Mouse (Mus musculus) CH12.LX (cell line): ENCODE measurements around the gene Chd9. TPM values are rescaled to one million over a fixed set of nuclear protein-coding genes. Genes with fewer than 3 reads are reported as not detected.

ENCODE experiments used
- DNase-seq: peaks from one replicate; pipeline ENCODE4 v3.0.0-alpha.2; 2013; ENCODE audit errors: extremely low read depth
- H3K27ac ChIP-seq: 2 replicates; pipeline ENCODE4 v1.5.1; 2012; ENCODE audit warnings: low read depth, mild to moderate bottlenecking, control low read depth, moderate library complexity; ENCODE audit not compliant: insufficient read depth
- H3K27me3 ChIP-seq: replicated peaks from 2 replicates; pipeline ENCODE3; 2012; ENCODE audit warnings: inconsistent platforms
- H3K36me3 ChIP-seq, 2 experiments: replicated peaks in 1 of 2; 2 replicates each; pipeline versions ENCODE3 to v1.6.1; 2012; ENCODE audit warnings: inconsistent platforms in 1 of 2, low read length in 1 of 2, mild to moderate bottlenecking in 1 of 2, mixed read lengths in 1 of 2, moderate library complexity in 1 of 2; ENCODE audit not compliant: control insufficient read depth in 1 of 2, insufficient read depth in 1 of 2
- H3K4me1 ChIP-seq, 2 experiments: 2 replicates each; pipeline ENCODE4 v1.6.1; 2012; ENCODE audit warnings: inconsistent platforms in 1 of 2, moderate library complexity in 1 of 2; ENCODE audit not compliant: insufficient read depth in 2 of 2, control insufficient read depth in 1 of 2
- H3K4me2 ChIP-seq: 2 replicates; pipeline ENCODE4 v1.6.1; 2012; ENCODE audit warnings: low read depth, mild to moderate bottlenecking, control low read depth; ENCODE audit not compliant: poor library complexity, insufficient read depth, severe bottlenecking
- H3K4me3 ChIP-seq, 3 experiments: fragments of 150-350 bp in 1 of 3; sonication (generic) in 1 of 3; replicated peaks in 1 of 3; 2 replicates each; pipeline versions ENCODE3 to v1.5.1; 2011 to 2012; ENCODE audit warnings: low read depth in 2 of 3, low read length in 2 of 3, mild to moderate bottlenecking in 2 of 3, moderate library complexity in 2 of 3, control low read depth in 1 of 3, improper control_type of control experiment in 1 of 3, inconsistent platforms in 1 of 3, mixed read lengths in 1 of 3; ENCODE audit not compliant: poor library complexity in 1 of 3
- H3K79me2 ChIP-seq: replicated peaks from 2 replicates; pipeline ENCODE4 v1.6.1; 2012; ENCODE audit warnings: mild to moderate bottlenecking, moderate library complexity; ENCODE audit not compliant: control insufficient read depth, poor library complexity, insufficient read depth, severe bottlenecking; ENCODE audit errors: extremely low read depth
- H3K9ac ChIP-seq: 2 replicates; pipeline ENCODE4 v1.6.1; 2012; ENCODE audit warnings: low read depth, mild to moderate bottlenecking, control low read depth, moderate library complexity; ENCODE audit not compliant: insufficient read depth
- H3K9me3 ChIP-seq: replicated peaks from 2 replicates; pipeline ENCODE3; 2012; ENCODE audit warnings: low read length, inconsistent platforms, mixed read lengths
- BHLHE40 ChIP-seq: IDR thresholded peaks from 2 replicates; pipeline ENCODE4 v1.6.1; 2011; ENCODE audit warnings: mild to moderate bottlenecking, low read depth, low read length, improper control_type of control experiment
- CHD1 ChIP-seq: IDR thresholded peaks from 2 replicates; pipeline ENCODE4 v1.6.1; 2012; ENCODE audit warnings: low read depth, low read length, improper control_type of control experiment, inconsistent platforms
- CHD2 ChIP-seq: IDR thresholded peaks from 2 replicates; pipeline ENCODE4 v1.6.1; 2011; ENCODE audit warnings: low read length, improper control_type of control experiment
- CTCF ChIP-seq, 2 experiments: IDR thresholded peaks in 1 of 2; conservative IDR thresholded peaks in 1 of 2; 2 replicates each; pipeline ENCODE4 v1.5.1; 2011 to 2012; ENCODE audit warnings: low read depth in 2 of 2, low read length in 2 of 2, improper control_type of control experiment in 1 of 2, inconsistent platforms in 1 of 2, mild to moderate bottlenecking in 1 of 2, moderate library complexity in 1 of 2
- E2F4 ChIP-seq: IDR thresholded peaks from 2 replicates; pipeline ENCODE4 v1.6.1; 2011; ENCODE audit warnings: low read depth, low read length, improper control_type of control experiment; ENCODE audit not compliant: insufficient replicate concordance
- ELF1 ChIP-seq: IDR thresholded peaks from 2 replicates; pipeline ENCODE4 v1.6.1; 2014; ENCODE audit warnings: low read depth, mild to moderate bottlenecking, inconsistent platforms, low read length, improper control_type of control experiment
- EP300 ChIP-seq: IDR thresholded peaks from 2 replicates; pipeline ENCODE4 v1.6.1; 2011; ENCODE audit warnings: low read length, improper control_type of control experiment
- ETS1 ChIP-seq: conservative IDR thresholded peaks from 2 replicates; pipeline ENCODE4 v1.6.1; 2012; ENCODE audit warnings: low read depth, mild to moderate bottlenecking, inconsistent platforms, low read length, improper control_type of control experiment, moderate library complexity
- GABPA ChIP-seq: IDR thresholded peaks from 2 replicates; pipeline ENCODE4 v1.6.1; 2012; ENCODE audit warnings: low read depth, low read length, improper control_type of control experiment, inconsistent platforms; ENCODE audit not compliant: insufficient replicate concordance
- HCFC1 ChIP-seq: IDR thresholded peaks from 2 replicates; pipeline ENCODE4 v1.6.1; 2012; ENCODE audit warnings: low read depth, mild to moderate bottlenecking, inconsistent platforms, low read length, improper control_type of control experiment
- IRF4 ChIP-seq: IDR thresholded peaks from 2 replicates; pipeline ENCODE4 v1.6.1; 2014; ENCODE audit warnings: low read depth, mild to moderate bottlenecking, inconsistent platforms, low read length, improper control_type of control experiment
- JUN ChIP-seq: IDR thresholded peaks from 2 replicates; pipeline ENCODE4 v1.6.1; 2011; ENCODE audit warnings: low read depth, mild to moderate bottlenecking, low read length, improper control_type of control experiment, moderate library complexity; ENCODE audit not compliant: insufficient read depth
- JUND ChIP-seq: conservative IDR thresholded peaks from 2 replicates; pipeline ENCODE4 v1.6.1; 2011; ENCODE audit warnings: low read depth, low read length, improper control_type of control experiment
- KAT2A ChIP-seq: IDR thresholded peaks from 2 replicates; pipeline ENCODE4 v1.6.1; 2012; ENCODE audit warnings: low read length, improper control_type of control experiment, inconsistent platforms; ENCODE audit not compliant: insufficient replicate concordance
- MAFK ChIP-seq: IDR thresholded peaks from 2 replicates; pipeline ENCODE4 v1.6.1; 2011; ENCODE audit warnings: low read length, improper control_type of control experiment; ENCODE audit not compliant: insufficient replicate concordance
- MAX ChIP-seq: IDR thresholded peaks from 2 replicates; pipeline ENCODE4 v1.6.1; 2011; ENCODE audit warnings: low read length, improper control_type of control experiment
- MAZ ChIP-seq: IDR thresholded peaks from 2 replicates; pipeline ENCODE4 v1.6.1; 2012; ENCODE audit warnings: low read depth, mild to moderate bottlenecking, inconsistent platforms, low read length, improper control_type of control experiment, moderate library complexity
- MEF2A ChIP-seq: IDR thresholded peaks from 2 replicates; pipeline ENCODE4 v1.6.1; 2014; ENCODE audit warnings: low read depth, mild to moderate bottlenecking, inconsistent platforms, low read length, improper control_type of control experiment, borderline replicate concordance
- MXI1 ChIP-seq: IDR thresholded peaks from 2 replicates; pipeline ENCODE4 v1.6.1; 2011; ENCODE audit warnings: mild to moderate bottlenecking, low read depth, low read length, improper control_type of control experiment
- MYC ChIP-seq: IDR thresholded peaks from 2 replicates; pipeline ENCODE4 v1.6.1; 2011; ENCODE audit warnings: low read depth, mild to moderate bottlenecking, improper control_type of control experiment, low read length
- NELFE ChIP-seq: IDR thresholded peaks from 2 replicates; pipeline ENCODE4 v1.6.1; 2011; ENCODE audit warnings: low read depth, low read length, improper control_type of control experiment
- NRF1 ChIP-seq: IDR thresholded peaks from 2 replicates; pipeline ENCODE4 v1.6.1; 2014; ENCODE audit warnings: low read depth, mild to moderate bottlenecking, inconsistent platforms, low read length, improper control_type of control experiment, moderate library complexity
- PAX5 ChIP-seq: IDR thresholded peaks from 2 replicates; pipeline ENCODE4 v1.6.1; 2012; ENCODE audit warnings: low read length, inconsistent platforms, mixed read lengths
- POLR2A ChIP-seq: IDR thresholded peaks from 2 replicates; pipeline ENCODE4 v1.6.1; 2011; ENCODE audit warnings: low read depth, mild to moderate bottlenecking, improper control_type of control experiment, low read length
- POLR2AphosphoS2 ChIP-seq: IDR thresholded peaks from 2 replicates; pipeline ENCODE4 v1.6.1; 2011; ENCODE audit warnings: low read depth, low read length, improper control_type of control experiment
- RAD21 ChIP-seq: IDR thresholded peaks from 2 replicates; pipeline ENCODE4 v1.6.1; 2011; ENCODE audit warnings: low read depth, mild to moderate bottlenecking, low read length, improper control_type of control experiment, moderate library complexity
- RCOR1 ChIP-seq: conservative IDR thresholded peaks from 2 replicates; pipeline ENCODE4 v1.6.1; 2012; ENCODE audit warnings: low read depth, mild to moderate bottlenecking, inconsistent platforms, low read length, improper control_type of control experiment
- SIN3A ChIP-seq: IDR thresholded peaks from 2 replicates; pipeline ENCODE4 v1.6.1; 2012; ENCODE audit warnings: low read length, improper control_type of control experiment, inconsistent platforms
- SMC3 ChIP-seq: IDR thresholded peaks from 2 replicates; pipeline ENCODE4 v1.6.1; 2011; ENCODE audit warnings: low read depth, low read length, improper control_type of control experiment
- TBP ChIP-seq: conservative IDR thresholded peaks from 2 replicates; pipeline ENCODE4 v1.6.1; 2011; ENCODE audit warnings: low read depth, low read length, improper control_type of control experiment
- TCF12 ChIP-seq: IDR thresholded peaks from 2 replicates; pipeline ENCODE4 v1.6.1; 2014; ENCODE audit warnings: low read depth, mild to moderate bottlenecking, inconsistent platforms, low read length, improper control_type of control experiment
- UBTF ChIP-seq: IDR thresholded peaks from 2 replicates; pipeline ENCODE4 v1.6.1; 2012; ENCODE audit warnings: low read depth, mild to moderate bottlenecking, inconsistent platforms, low read length, improper control_type of control experiment, moderate library complexity
- USF1 ChIP-seq: IDR thresholded peaks from 2 replicates; pipeline ENCODE4 v1.6.1; 2014; ENCODE audit warnings: low read depth, mild to moderate bottlenecking, inconsistent platforms, low read length, improper control_type of control experiment
- USF2 ChIP-seq: conservative IDR thresholded peaks from 2 replicates; pipeline ENCODE4 v1.6.1; 2011; ENCODE audit warnings: low read depth, low read length, improper control_type of control experiment
- ZC3H11A ChIP-seq: IDR thresholded peaks from 2 replicates; pipeline ENCODE4 v1.6.1; 2012; ENCODE audit warnings: low read depth, mild to moderate bottlenecking, inconsistent platforms, low read length, improper control_type of control experiment
- ZKSCAN1 ChIP-seq: IDR thresholded peaks from 2 replicates; pipeline ENCODE4 v1.6.1; 2012; ENCODE audit warnings: low read depth, inconsistent platforms, low read length, improper control_type of control experiment, borderline replicate concordance
- ZMIZ1 ChIP-seq: IDR thresholded peaks from 2 replicates; pipeline ENCODE4 v1.6.1; 2012; ENCODE audit warnings: low read depth, mild to moderate bottlenecking, inconsistent platforms, low read length, improper control_type of control experiment
- ZNF384 ChIP-seq: IDR thresholded peaks from 2 replicates; pipeline ENCODE4 v1.6.1; 2012; ENCODE audit warnings: low read depth, low read length, improper control_type of control experiment, inconsistent platforms
- dilution Hi-C: fragments of 300-500 bp; cut with MboI; formaldehyde crosslinking; loops from 2 replicates; pipeline ENCODE4 v1.14.3; 2020; ENCODE audit warnings: low sequenced_read_pairs; ENCODE audit not compliant: extremely low pct_unique_long_range_greater_than_20kb, extremely low pct_ligation_motif_present
- in situ Hi-C: fragments of 300-500 bp; cut with MboI; formaldehyde crosslinking; loops from 3 replicates; pipeline ENCODE4 v1.14.3; 2019; ENCODE audit warnings: low sequenced_read_pairs, low pct_ligation_motif_present, low pct_unique_long_range_greater_than_20kb, mixed read lengths
- polyA plus RNA-seq: library from polyadenylated mRNA; unstranded; fragments of >175 nt; gene quantifications from 2 replicates; pipeline ENCODE4 v1.2.1, GENCODE M21; 2012; ENCODE audit warnings: low read depth; ENCODE audit not compliant: insufficient read length
- total RNA-seq, 2 experiments: library from RNA; depleted of rRNA; stranded (reverse); fragments of 300-350 nt in 1 of 2; fragments of >200 nt in 1 of 2; gene quantifications; 2 replicates each; pipeline ENCODE4 v1.2.3; 2012 to 2014

Gene Chd9
- total and polyA plus RNA-seq, 3 experiments: 12.7 to 188 (median 15.1) TPM

GRCm38 (mm10) chr8:90833628-90834320 is 5.6 kb downstream of the Chd9 start:
- in situ Hi-C loops (no loop called here), dilution Hi-C loops (no loop called here)
- H3K4me3 ChIP-seq: peak overlapping the region in 1 of 3 experiments; percentile 7
- H3K36me3 ChIP-seq: peaks cover 6 to 8% of the 10 kb centered on the region in 2 experiments
- peak overlapping the region; percentile 9; the same call in 1 of the 2 replicates for H3K9ac ChIP-seq
- H3K4me1 ChIP-seq: peaks cover 15 to 63% of the 10 kb centered on the region in 2 experiments
- peak; percentile 65 for TF ChIP-seq ETS1
- no peak for TF ChIP-seq NRF1
- no peak for TF ChIP-seq ELF1
- no peak; the same call in 1 of the 2 replicates for TF ChIP-seq CHD1
- peak; percentile 66 for TF ChIP-seq IRF4
- no peak; the same call in 1 of the 2 replicates for TF ChIP-seq USF1
- TF ChIP-seq MXI1: no peak
- TF ChIP-seq KAT2A: no peak
- 0 out of 2 replicates have a peak, but pooled peaks have one; percentile 37 for TF ChIP-seq SIN3A
- TF ChIP-seq MEF2A: peak; percentile 33; the same call in 1 of the 2 replicates
- TF ChIP-seq POLR2A: no peak; the same call in 1 of the 2 replicates
- no peak for TF ChIP-seq E2F4
- TF ChIP-seq ZMIZ1: 0 out of 2 replicates have a peak, but pooled peaks have one; percentile 16
- TF ChIP-seq UBTF: peak; percentile 44; the same call in 1 of the 2 replicates
- no peak for TF ChIP-seq TBP
- no peak for TF ChIP-seq GABPA
- TF ChIP-seq MAZ: no peak
- TF ChIP-seq RCOR1: peak; percentile 62; the same call in 1 of the 2 replicates
- peak; percentile 89 for TF ChIP-seq TCF12
- TF ChIP-seq ZNF384: 0 out of 2 replicates have a peak, but pooled peaks have one; percentile 34
- no peak for TF ChIP-seq ZC3H11A
- no peak for TF ChIP-seq MAFK
- peak; percentile 84 for TF ChIP-seq EP300
- TF ChIP-seq SMC3: no peak
- TF ChIP-seq PAX5: no peak
- TF ChIP-seq RAD21: no peak
- no peak for TF ChIP-seq MYC
- peak; percentile 65; the same call in 1 of the 2 replicates for TF ChIP-seq CHD2
- TF ChIP-seq CTCF (conservative IDR thresholded peaks at IDR 0.05 in 1 of 2, IDR thresholded peaks at IDR 0.05 in 1 of 2; ENCODE audit: low read depth in 2 of 2, low read length in 2 of 2): no peak
- peak; percentile 87 for TF ChIP-seq BHLHE40
- no peak for TF ChIP-seq JUN
- 0 out of 2 replicates have a peak, but pooled peaks have one; percentile 50 for TF ChIP-seq NELFE
- TF ChIP-seq JUND: no peak
- TF ChIP-seq USF2: no peak
- no peak for TF ChIP-seq MAX
- TF ChIP-seq POLR2AphosphoS2: no peak
- no peak for TF ChIP-seq HCFC1
- TF ChIP-seq ZKSCAN1: no peak
- DNase-seq: peak; percentile 66
- peak overlapping the region; percentile 64 for H3K4me2 ChIP-seq
- H3K27ac ChIP-seq: peak overlapping the region; percentile 85
- no peaks in the 10 kb centered on the region for H3K9me3 ChIP-seq
- no peaks in the 10 kb centered on the region for H3K27me3 ChIP-seq
- H3K79me2 ChIP-seq: peaks cover 51% of the 10 kb centered on the region
